Comparison of ENCODE assay signal across 18 mouse cellular contexts in genomic region chr10:53329257-53329656, GRCm38 (mm10). TPM values are rescaled to one million over a fixed set of nuclear protein-coding genes. Genes with fewer than 3 reads are reported as not detected.
"Had no signal": no experiment of that assay in that cellular context is flagged by ENCODE, and none has a peak within 500 bp of the region (broad histone marks: within the 10 kb centered on the region; RNA-seq: fewer than 3 reads in every experiment).

No protein-coding gene starts in this region.

- H3K4me3 ChIP-seq: limb, embryonic 15.5 days; liver, embryonic 12.5 days; megakaryocyte, embryonic 14.5 days; midbrain, embryonic 15.5 days; neural tube, embryonic 12.5 days had no signal

- H3K4me2 ChIP-seq: limb, embryonic 15.5 days; liver, embryonic 12.5 days; lung, embryonic 14.5 days; midbrain, embryonic 11.5 days; midbrain, embryonic 15.5 days; neural tube, embryonic 12.5 days had no signal

- ATAC-seq: liver, embryonic 12.5 days; midbrain, embryonic 15.5 days had no signal

- H3K9ac ChIP-seq: limb, embryonic 15.5 days; liver, embryonic 12.5 days; lung, embryonic 14.5 days; midbrain, embryonic 15.5 days; neural tube, embryonic 12.5 days had no signal

- H3K27me3 ChIP-seq: limb, embryonic 15.5 days; liver, embryonic 12.5 days; megakaryocyte, embryonic 14.5 days; midbrain, embryonic 15.5 days; neural tube, embryonic 12.5 days had no signal

- H3K4me1 ChIP-seq: midbrain, embryonic 15.5 days; neural tube, embryonic 12.5 days had no signal

- DNase-seq: kidney, postnatal 14 days; layer of hippocampus, postnatal 36 days; lung, embryonic 14.5 days; lung, postnatal 10 days; retina, postnatal 1 day; right cerebral cortex, postnatal 4 days; spleen, adult 18-20 months; thymus, adult 18-20 months; thymus, postnatal 14 days had no signal

- H3K9me3 ChIP-seq: limb, embryonic 15.5 days; liver, embryonic 12.5 days; megakaryocyte, embryonic 14.5 days; midbrain, embryonic 15.5 days; neural tube, embryonic 12.5 days had no signal

- H3K36me3 ChIP-seq: limb, embryonic 15.5 days; liver, embryonic 12.5 days; midbrain, embryonic 15.5 days; neural tube, embryonic 12.5 days had no signal

- H3K27ac ChIP-seq: limb, embryonic 15.5 days; liver, embryonic 12.5 days; macrophage; midbrain, embryonic 15.5 days; neural tube, embryonic 12.5 days had no signal

RNA-seq across cellular contexts. Expression of gene Pln, which starts 8.2 kb away (rescaled TPM):
- total RNA-seq: monocyte, adult 5-6 weeks; neutrophil, adult 5-6 weeks had no signal
- polyA plus RNA-seq: macrophage had no signal
